Comparison of ENCODE assay signal across 8 mouse cellular contexts in genomic region chr6:87993790-87994571, GRCm38 (mm10). TPM values are rescaled to one million over a fixed set of nuclear protein-coding genes. Genes with fewer than 3 reads are reported as not detected.
DNase-seq lines count a peak whose midpoint lies in the region; ATAC-seq and TF ChIP-seq lines count a peak whose summit lies in the region.

No protein-coding gene starts in this region.

- H3K9me3 ChIP-seq in kidney, postnatal 0 days (replicated peaks; ENCODE audit: low read length), result no peaks in the 10 kb centered on the region
- H3K9me3 ChIP-seq in midbrain, embryonic 15.5 days, result no peaks in the 10 kb centered on the region

- 0 out of 2 replicates have a peak overlapping the region, but pooled peaks have one; percentile 24 for H3K9ac ChIP-seq in kidney, postnatal 0 days (ENCODE audit: low read depth, low read length)
- peak overlapping the region; percentile 30; the same call in 1 of the 2 replicates for H3K9ac ChIP-seq in midbrain, embryonic 15.5 days

- H3K36me3 ChIP-seq in kidney, postnatal 0 days (ENCODE audit: insufficient read depth, low read length), result 0 out of 2 replicates have a peak, but pooled peaks cover 4% of the 10 kb centered on the region
- 0 out of 2 replicates have a peak, but pooled peaks cover 3% of the 10 kb centered on the region for H3K36me3 ChIP-seq in midbrain, embryonic 15.5 days (replicated peaks)

- H3K27me3 ChIP-seq in kidney, postnatal 0 days (ENCODE audit: insufficient read depth, low read length), result no peaks in the 10 kb centered on the region
- H3K27me3 ChIP-seq in midbrain, embryonic 15.5 days (replicated peaks), result no peaks in the 10 kb centered on the region

- TF ChIP-seq CTCF in kidney, postnatal 0 days (IDR thresholded peaks at IDR 0.05; ENCODE audit: low read depth), result no peak

- H3K4me1 ChIP-seq in kidney, postnatal 0 days (replicated peaks; ENCODE audit: insufficient read depth, low read length), result peaks cover 15% of the 10 kb centered on the region; the same call in 1 of the 2 replicates
- H3K4me1 ChIP-seq in midbrain, embryonic 15.5 days, result peaks cover 22% of the 10 kb centered on the region

- ATAC-seq in kidney, postnatal 0 days (replicated peaks; ENCODE audit: low FRiP score, low read depth), result peak; percentile 68; the same call in 1 of the 2 replicates
- peak; percentile 78 for ATAC-seq in midbrain, embryonic 15.5 days (replicated peaks)

- H3K4me2 ChIP-seq in kidney, postnatal 0 days (ENCODE audit: low read length), result peak overlapping the region; percentile 52
- peak overlapping the region; percentile 50 for H3K4me2 ChIP-seq in midbrain, embryonic 15.5 days

- peak; percentile 76 for DNase-seq in kidney, postnatal 0 days (ENCODE audit: low spot score)
- DNase-seq in kidney, adult 8-10 months, result no peak
- peak; percentile 87 for DNase-seq in embryo, embryonic 10 days (ENCODE audit: low spot score)
- DNase-seq in frontal cortex, postnatal 36 days (ENCODE audit: low spot score in 2 of 2), result peak; percentile 54 to 67
- DNase-seq in left cerebral cortex, postnatal 25 days (ENCODE audit: low spot score in 2 of 2), result peak; percentile 59 to 77
- DNase-seq in thymus, postnatal 25 days, result peak; percentile 12
- DNase-seq in cerebellum, adult 11 months, result no peak

- intact Hi-C loops in left cerebral cortex, postnatal 25 days (cut with DNase I), result no loop called here

- H3K4me3 ChIP-seq in kidney, postnatal 0 days (replicated peaks; ENCODE audit: low read depth, low read length), result 0 out of 2 replicates have a peak overlapping the region, but pooled peaks have one; percentile 15
- H3K4me3 ChIP-seq in midbrain, embryonic 15.5 days, result peak overlapping the region; percentile 27

- WGBS in kidney, postnatal 0 days, result 6% methylated on average over 18 of the region's 18 CpGs
- WGBS in midbrain, embryonic 15.5 days, result 3% methylated on average over 18 of the region's 18 CpGs

- H3K27ac ChIP-seq in kidney, postnatal 0 days, result no peak overlapping the region
- peak overlapping the region; percentile 76 for H3K27ac ChIP-seq in midbrain, embryonic 15.5 days

RNA-seq across cellular contexts. Expression of gene H1fx, which starts 12.5 kb away (rescaled TPM):
- 39.4 and 72.1 TPM in 2 replicates for polyA plus RNA-seq in kidney, postnatal 0 days (2015; fragmentation: Nextera tagmentation; extraction: Ambion mirVana)
- total RNA-seq in left cerebral cortex, postnatal 25 days (2021), result 10 to 100 TPM; 59.2 to 60.8 TPM
- 38.7 and 43.4 TPM in 2 replicates for polyA plus RNA-seq in midbrain, embryonic 15.5 days (2015; fragmentation: Nextera tagmentation; extraction: Ambion mirVana)

RNA-seq across cellular contexts. Expression of gene Rab7, which starts 51.1 kb away (rescaled TPM):
- 238 and 244 TPM in 2 replicates for polyA plus RNA-seq in kidney, postnatal 0 days (2015; fragmentation: Nextera tagmentation; extraction: Ambion mirVana)
- 100 to 1,000 TPM; 330 to 341 TPM for total RNA-seq in left cerebral cortex, postnatal 25 days (2021)
- polyA plus RNA-seq in midbrain, embryonic 15.5 days (2015; fragmentation: Nextera tagmentation; extraction: Ambion mirVana), result 344 and 347 TPM in 2 replicates

Comparison
In these comparisons a context has a peak if more than half of its experiments do, and no peak if none do; other contexts are left out.
1. DNase-seq: peak in kidney, postnatal 0 days (single experiment), embryo, embryonic 10 days (single experiment), frontal cortex, postnatal 36 days (2 of 2), left cerebral cortex, postnatal 25 days (2 of 2) and thymus, postnatal 25 days (single experiment); none in kidney, adult 8-10 months (0 of 2) and cerebellum, adult 11 months (single experiment).